Mouse (Mus musculus) left cerebral cortex, adult 8-10 months (tissue): ENCODE data around the gene Cxcr2. TPM values are rescaled to one million over a fixed set of nuclear protein-coding genes. Genes with fewer than 3 reads are reported as not detected.

ENCODE experiments used
- DNase-seq, 2 experiments: peaks; one replicate each; pipeline ENCODE4 v3.0.0; 2022; ENCODE audit warnings: low spot score in 2 of 2
- total RNA-seq, 4 experiments: library from RNA; stranded (reverse); gene quantifications; 2 replicates each; pipeline ENCODE4 v1.2.4; 2022

The Cxcr2 gene
- total RNA-seq: under 1 TPM in 1 of 4 experiments, not detected in 3; 0.14 TPM

DNA sequence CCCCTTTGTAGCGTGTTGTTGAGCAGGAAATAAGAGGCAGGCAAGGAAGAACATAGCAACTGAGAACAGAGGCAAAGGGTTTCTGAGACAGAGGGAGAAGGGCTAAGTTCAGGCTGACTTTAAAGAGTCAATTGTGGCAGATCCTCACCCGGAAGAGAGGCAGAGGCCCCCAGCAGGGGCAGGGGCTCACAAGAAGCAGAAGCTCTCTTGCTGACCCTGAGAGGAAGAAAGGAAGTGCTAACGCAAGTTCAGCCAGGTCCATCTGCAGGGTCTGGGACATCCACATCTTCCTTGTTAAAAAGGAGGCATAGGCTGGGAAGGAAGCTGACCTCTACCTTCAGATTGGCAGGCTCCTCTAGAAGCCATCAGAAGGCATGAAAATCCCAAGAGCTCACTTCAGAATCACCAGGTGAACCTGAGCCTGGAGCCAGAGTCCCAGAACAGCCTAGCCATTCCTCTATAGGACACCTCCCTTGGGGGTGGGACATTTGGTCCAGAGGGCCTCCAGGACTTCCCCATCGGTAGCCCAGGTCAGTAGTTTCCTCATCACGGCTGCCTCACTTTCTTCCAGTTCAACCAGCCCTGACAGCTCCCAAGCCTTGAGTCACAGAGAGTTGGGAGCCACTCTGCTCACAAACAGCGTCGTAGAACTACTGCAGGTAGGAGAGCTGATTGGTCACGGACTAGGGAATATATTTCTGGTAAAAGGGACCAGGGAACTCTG, at the start of gene Cxcr2:
Gene Cxcr2, plus strand, starts transcription at position 529 of the 724 bp plus-strand sequence.
- no peak for DNase-seq

DNA sequence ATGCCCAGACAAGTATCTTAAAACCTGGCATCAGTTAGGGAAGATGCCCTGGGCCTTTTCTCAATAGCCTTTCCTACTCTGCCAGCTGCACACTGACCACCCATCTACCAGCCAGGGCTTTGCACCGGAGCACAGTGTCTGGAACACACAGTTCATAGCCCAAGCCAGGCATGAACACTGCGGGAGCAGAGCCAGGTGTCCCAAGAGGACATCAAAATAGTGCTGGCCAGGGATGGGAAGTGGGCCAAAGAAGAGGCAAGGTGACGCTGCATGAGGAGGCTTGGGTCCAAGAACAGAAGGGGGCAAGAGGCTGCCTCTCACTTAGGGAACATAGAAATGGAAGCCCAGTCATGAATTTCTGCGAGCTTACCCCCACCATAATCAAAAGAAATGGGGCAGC, 48.1 kb upstream of the Cxcr2 start:
- no peak for DNase-seq

DNA sequence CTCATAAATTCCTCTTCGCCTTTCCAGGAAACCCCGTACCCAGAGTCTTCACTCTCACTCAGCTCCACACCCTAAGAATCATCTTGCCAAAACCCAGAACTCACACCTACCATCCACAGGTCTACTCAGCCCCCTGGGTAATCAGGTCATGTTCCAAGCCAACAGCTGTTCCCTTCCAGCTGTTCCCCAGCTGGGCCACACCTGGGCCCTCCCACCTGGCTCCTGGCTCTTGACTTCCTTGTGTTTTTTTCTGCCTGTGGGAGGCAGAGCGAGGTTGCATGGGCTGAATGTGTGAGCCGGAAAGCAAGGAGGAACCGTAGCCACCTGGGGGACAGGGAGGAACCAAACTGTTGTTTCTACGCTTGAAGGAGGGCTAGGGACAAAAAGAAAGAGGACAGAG, 47.6 kb upstream of the Cxcr2 start:
- DNase-seq: no peak

DNA sequence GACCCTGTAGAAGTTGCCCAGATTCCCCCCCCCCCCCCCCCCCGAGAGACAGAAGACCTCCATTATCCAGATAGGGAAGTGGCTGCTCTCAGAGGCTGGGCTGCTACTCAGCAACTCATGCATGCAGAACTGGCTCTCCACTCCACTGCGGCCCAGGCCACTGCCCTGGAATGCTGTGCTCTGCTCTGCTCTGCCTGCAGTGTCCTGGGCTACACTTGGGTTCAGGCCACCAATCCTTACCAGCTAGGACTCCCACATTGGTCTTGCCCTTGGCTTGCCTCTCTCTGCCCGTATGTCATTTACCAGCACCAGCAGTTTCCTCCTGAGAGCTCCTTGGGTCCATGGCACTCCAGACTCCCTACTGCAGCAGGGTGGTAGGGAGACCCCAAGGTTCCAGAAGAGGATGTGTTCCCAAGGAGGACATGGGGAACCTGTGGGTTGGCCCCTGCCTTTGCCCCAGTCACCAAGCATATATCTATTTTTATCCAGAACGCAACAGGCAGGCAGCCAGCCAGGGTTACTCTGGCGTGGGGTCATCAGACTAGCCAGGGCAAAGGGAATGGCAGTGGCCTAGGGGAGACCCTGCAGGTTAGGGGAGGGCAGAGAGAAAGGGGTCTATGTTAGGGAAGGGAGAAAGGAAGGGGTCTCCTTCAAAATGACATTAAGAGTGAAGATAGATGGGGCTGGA, 45.7 kb upstream of the Cxcr2 start:
- no peak for DNase-seq

DNA sequence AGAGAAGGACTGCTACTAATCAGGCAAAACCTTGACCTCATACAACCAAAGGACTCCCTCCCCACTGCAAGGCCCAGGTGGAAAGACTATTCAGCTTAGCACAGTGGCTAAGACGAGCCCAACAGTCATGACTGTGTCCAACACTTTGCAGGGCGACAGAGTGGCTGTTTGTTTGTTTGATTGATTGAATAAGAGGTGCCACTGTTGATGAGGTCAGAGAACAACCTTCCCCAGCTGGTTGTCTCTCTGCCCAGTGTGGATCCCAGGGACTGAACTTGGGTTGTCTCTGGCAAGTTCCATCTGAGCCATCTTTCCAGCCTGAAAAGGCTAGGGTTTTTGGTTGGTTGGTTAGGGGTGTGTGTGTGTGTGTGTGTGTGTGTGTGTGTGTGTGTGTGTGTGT, 44.1 kb upstream of the Cxcr2 start:
- no peak for DNase-seq

DNA sequence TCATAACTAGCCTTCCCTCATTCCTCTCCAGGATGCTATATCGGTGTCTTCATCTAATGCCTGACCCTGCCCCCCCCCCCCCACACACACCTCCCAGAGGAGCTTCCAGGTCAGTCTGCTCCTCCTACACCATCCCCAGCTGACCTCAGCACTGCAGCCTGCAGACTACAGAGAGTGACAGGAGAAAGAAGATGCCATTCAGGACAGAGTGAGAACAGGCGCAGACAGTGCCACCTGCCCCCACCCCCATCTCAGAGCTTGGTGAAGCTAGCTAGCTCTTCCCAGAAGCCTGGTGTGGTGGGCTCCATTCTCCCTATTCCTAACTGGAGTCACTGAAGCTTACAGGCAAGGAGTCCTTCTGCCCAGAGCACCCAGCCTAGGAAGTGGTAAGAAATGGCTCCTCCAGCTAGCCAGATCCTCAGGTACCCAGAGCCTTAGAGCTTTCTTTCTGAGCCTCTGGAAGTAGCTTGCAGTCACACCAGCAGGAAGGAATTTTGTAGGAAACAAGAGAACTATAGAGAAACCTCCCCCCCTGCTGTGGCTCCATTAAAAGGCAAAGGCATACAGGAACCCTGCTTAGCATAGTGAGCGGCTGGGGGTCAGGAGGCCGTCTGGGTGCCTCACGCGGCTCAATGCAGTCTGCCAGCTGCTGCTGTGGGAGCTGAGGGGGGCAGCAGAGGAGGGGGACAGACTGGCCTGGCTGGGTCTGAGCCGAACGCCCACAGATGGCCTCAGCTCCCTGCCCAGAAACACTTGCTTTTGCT, 42.7 kb upstream of the Cxcr2 start:
- no peak for DNase-seq

DNA sequence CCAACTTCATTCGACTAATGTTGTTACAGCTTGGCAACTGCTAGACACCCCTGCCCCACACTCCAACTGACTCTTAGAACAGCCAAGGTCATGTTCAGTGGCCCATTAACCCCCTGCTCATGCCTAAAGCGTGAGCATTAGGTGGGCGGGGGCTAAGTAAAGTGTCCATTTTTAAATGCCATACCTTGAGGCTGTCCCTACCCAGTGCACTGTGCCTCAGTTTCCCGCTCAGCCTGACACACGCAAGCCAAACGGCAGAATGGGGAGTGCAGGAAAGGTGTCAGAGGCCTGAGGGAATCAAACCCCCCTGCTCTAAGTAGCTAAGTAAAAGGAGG, 42.1 kb upstream of the Cxcr2 start:
- no peak for DNase-seq

DNA sequence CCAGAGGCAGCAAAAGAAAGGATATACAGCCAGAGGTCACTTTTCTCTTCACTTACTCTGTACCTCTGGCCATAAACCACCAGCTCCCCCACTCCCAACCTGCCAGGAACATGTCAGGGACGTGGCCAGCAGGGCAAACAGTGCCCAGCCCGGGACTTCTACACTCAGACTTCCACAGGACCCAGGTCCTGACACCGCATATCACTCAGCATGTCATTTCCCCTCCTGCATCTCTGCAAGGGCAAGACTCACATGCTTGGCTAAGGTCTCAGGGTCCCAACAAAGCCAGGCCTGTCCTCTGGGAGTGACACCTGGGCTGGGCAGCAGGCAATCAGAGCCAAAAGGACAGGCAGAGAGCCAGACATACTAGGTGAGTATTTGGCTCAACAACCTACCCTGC, 40.7 kb upstream of the Cxcr2 start:
- DNase-seq: no peak

DNA sequence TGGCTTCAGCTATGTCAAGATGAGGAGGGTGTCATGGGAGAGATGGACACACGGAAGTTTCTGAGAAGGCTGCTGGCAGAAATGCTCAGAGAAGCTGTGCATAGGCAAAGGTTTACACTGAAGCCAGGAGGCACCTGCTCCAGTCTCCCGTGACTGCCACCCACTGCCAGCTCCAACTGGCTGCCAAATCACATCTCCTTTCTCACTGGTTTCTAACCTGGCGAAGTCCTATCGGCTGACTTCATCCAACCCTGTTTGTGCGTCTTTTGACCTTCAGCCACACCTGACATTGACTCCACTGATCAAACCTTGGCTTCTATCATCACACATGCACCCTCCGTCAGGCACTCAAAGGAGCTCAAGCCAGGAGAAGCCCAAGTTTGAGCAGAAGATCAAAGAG, 35.9 kb upstream of the Cxcr2 start:
- DNase-seq: no peak

DNA sequence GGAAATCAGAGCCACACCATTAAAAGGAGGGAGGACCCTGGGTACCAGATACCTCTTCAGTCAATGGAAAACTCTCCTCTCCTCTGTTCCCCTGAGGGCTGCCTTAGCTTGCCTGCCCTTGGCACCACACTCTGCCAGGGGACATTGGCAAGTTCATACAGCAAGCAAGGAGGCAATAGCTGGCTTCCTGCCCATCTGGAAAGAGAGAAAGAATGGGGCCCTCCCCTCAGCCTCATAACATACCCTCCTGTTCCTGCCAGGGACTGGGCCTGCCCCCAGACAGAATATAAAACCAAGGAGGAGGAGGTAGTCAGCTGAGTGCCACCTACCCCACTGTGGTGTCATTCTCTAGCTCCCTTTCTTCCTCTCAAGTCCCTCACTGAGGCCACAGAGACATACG, 34.7 kb upstream of the Cxcr2 start:
- no peak for DNase-seq

DNA sequence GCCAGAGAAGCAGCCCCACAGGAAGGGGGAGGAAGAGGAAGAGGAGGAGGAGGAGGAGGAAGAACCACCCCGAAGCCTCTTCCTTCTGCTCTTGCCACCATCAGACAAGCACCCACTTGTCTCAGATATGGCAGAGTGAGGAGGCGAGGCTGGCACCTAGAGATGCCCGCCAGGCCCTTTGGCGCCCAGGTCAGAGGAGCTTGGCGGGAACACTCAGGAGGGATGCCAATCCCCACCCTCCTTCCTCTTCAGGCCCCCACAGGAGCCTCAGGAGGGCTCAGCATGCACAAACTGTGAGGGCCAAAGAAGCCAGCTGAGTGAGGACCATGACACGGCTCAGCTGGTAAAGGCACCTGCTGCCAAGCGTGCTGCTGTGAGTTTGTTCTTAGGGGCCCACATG, 32.7 kb upstream of the Cxcr2 start:
- no peak for DNase-seq

DNA sequence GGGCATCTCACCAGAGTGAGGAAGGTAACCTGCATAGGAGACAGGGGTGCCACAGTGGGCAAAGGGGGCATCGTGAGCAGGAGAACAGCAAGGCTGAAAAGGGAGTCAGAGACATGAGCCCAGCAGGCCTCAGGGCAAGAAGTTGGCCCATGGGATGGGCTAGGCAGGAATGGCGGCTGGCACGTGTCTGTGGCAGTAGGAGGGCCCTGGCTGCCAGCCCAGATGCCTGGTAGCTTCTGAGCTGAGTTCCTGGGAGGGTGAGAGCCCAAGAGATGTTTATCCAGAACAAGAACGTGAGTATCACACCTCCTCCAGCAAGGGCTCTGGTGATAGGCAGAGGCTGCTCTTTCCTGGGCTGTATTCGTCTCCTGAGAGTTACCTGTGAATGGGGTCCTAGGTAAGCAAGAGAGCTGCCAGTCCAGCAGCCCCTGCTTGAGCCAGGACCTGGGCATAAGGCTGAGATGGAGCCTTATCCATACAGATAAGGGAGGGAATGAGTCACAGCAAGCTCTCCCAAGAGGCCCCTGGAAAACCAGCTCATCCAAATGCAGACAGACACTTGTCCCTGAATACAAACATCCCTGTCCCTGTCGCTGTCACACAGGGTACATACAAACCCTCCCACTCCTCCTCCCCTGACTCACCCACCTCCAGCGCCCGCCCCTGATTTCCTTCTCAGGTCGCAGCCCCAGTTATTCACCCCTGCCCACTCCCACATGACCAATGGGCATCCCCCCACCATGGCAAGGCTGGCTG, 31.8 kb upstream of the Cxcr2 start:
- peak; percentile 13 to 61 for DNase-seq

DNA sequence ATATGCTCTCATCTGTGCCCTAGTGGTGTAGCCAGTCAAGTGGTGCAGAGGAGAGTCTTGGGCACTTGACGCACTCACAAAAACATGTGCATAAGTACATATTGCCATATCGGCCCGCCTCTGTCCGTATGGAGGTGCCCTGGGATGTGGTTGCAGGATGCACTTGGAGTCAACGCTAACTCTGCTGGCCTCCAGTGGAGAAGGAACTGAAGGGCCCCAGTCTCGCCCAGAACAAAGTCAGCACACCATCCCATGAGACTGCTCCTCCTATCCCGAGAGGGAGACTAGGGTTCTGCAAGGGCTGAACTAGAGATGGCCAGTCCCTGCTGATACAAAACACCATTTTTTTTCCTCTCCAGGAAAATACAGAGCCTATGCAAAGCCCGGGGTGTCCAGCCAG, 30.6 kb upstream of the Cxcr2 start:
- no peak for DNase-seq

DNA sequence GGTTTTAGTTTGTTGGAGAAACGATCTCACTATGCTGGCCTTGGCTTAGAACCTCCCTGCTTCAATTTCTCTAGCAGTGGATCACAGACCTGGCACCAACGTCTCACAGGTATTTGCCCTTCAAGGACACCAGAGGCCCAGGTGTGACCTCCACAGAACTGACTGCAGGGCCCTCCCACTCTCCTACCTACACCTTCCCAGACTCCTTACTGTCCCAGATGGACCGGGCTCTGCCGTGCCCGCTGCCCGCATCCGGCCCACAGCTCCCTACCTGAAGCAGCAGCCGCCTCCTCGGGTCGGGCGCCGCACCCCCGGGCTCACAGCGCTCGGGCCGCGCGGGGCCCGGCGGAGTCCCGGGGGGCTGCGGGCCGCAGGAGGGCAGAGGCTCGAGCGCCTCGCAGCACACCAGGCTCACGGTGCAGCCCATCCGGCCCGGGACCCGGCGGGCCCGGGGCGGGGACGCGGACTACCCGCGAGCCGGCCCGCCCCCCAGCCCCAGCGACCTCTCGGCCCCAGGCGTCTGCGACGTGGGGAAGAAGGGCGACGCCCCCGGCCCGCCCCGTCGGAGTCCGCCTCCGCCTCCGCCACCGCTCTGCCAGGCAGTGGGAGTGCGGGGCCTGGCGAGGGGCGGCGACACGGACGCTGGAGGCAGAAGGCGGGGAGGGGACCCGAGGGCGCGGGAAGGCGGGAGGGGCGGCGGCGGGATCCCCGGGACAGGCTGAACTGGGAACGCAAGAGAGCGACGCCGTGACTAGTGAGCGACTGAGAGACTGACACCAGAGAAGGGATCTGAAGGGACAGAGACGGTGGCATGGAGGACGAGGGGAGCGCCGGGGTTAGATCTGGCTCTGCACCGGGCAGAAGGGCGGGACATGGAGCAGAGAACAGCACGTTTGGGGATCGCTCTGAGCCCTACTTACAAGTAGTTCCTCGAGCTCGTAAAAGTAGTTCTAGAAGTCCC, 29.5 kb upstream of the Cxcr2 start, which contains the start of gene Tns1:
Gene Tns1, minus strand, starts transcription at position 429 of the 961 bp plus-strand sequence.
- no peak for DNase-seq

DNA sequence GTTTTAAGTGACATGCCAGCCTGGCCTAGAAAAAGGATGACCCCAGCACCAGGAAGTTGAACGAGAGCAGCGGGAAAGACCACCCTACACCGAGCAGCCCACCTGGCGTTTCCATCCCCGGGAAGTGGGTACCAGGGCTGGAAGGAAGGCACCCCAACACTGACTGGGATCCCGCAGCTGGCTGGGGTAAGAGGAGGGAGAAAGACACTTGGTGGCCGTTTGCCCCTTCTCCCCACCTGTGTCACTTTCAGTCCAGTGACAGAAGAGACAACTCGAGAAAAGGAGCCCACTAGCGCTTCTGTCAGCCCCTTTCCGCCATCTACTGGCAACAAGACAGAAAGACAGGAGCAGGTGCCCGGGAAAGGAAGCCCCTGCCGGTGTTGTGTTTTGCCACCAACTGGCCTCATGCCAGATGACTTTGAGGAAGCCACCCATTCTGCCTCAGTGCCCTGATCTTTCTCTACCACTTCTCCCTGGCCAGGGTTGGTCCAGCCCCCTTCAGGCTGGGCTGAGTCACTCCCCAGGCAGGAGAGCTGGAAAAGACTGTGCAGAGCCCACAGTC, 28.7 kb upstream of the Cxcr2 start, which contains the start of gene Rufy4:
Gene Rufy4, plus strand, starts transcription at position 551 of the 562 bp plus-strand sequence.
- DNase-seq: peak in 1 of 2 experiments; percentile 19

DNA sequence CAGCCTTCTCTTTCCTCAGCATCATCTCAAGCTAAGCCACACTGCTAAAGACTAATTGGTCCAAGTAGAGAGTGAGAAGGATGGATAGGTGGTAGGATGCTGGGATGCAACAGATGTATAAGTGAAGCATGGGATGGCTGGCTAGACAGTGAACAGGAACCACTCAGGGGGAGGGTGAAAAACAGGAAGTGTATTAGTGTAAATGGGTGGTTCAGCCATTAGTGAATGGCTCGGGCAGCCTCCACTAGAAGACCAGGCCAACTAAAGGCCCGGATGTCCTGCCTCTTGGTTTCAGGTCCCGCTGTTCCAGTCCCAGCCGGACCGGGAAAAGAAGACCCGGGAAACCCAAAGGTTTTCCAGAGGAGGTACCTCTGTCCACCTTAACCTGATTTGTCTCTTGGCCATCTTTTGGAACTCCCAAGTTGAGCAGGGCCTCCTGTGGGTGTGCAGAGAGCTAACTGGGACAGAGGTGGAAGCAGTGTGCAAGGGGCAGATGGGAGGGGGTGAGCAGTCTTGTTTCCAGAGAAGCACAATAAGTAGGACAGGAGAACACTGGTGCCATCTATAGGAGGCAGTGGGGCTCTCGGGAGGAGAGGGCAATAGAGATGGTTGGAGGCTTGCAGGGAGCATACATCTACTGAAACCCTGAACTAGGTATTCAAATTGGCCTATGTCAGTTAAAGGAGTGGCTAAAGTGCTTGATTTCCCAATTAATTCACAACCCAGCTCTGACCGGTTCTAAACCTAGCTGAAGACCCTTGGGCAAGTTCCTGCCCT, 22.7 kb upstream of the Cxcr2 start:
- no peak for DNase-seq

DNA sequence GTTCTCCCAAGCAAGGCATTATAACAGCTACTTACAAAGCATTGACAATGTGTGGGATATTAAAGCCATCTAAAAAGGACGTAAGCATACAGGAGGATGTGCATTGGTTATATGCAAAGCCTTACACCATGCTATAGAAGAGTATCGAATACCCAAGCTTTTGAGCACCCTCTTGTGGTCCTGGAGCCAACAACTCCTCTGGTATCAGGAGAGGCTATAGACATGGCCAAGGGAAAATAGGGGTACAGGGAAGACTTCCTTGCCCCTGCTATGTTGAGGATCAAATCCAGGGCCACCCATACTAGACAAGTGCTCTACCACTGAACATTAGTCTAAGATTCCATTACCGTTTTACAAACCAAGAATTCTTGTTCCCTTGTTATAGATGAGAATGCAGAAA, 21.8 kb upstream of the Cxcr2 start:
- DNase-seq: no peak

DNA sequence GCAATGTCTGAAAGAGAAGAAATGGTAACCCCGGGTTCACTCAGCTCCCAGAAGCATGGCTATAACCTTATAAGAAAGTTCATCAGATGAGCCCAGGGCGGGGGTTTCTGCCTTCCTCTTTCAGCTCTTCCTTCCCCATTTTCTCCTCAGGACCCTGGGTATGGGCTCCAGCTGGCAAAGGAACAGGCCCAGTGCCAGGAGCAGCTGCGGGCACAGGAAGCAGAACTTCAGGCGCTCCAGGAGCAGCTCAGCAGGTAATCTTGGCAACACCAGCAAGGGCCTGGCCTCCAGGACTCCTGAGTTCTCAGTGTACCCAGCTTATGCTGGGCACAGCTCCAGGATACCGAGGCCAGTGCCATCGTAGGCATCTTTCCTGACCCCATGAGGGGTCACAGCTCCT, 19.8 kb upstream of the Cxcr2 start:
- DNase-seq: no peak

DNA sequence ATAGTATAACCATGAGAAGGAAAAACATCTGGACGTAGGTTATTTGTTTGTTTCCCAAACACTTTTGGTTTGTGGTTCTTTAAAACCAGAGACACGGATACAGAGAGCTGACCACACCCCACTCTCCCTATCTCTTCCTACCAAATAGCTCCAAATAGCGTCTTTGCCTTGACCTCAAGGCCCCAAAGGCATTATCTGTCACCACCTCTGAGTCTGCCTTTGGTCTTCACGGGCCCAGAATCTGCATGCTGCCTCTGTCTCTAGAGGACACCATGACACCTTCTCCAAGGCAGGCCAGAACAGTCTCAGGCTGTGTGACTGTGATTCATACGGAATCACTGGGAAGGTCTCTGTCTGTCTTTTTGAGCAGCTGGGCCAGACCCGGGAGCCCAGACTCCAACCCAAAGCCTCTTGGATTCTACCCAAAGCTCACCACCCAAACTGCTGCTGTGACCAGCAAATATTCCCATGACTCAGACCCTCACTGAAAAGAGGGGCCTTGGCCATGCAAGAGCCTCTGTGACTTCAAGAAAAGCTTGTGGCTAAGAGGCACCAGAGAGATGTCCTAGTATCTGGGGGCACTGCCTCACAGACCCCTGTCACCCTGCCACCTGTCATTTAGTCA, 18.4 kb upstream of the Cxcr2 start:
- no peak for DNase-seq
